Mouse (Mus musculus): ENCODE results near the gene Cacng2.

GRCm38 (mm10) chr15:78134606-78135005, 14.8 kb upstream of the Cacng2 start:
- no peak for TF ChIP-seq EP300 (IDR thresholded peaks at IDR 0.05; ENCODE audit: low read depth)
- TF ChIP-seq CTCF (IDR thresholded peaks at IDR 0.05; ENCODE audit: low read depth) = no peak
